In genomic region chr9:58280259-58281109, GRCm38 (mm10) we compare ENCODE assay signal across 7 mouse cellular contexts. TPM values are rescaled to one million over a fixed set of nuclear protein-coding genes. Genes with fewer than 3 reads are reported as not detected.
DNase-seq lines count a peak whose midpoint lies in the region; TF ChIP-seq lines count a peak whose summit lies in the region.

No protein-coding gene starts in this region.

- intact Hi-C loops in gastrocnemius, adult 2 months (cut with DNase I), result loop anchor here (2.0 kb wide), 2 partner anchors 34 to 54 kb away; no protein-coding TSS in a partner anchor

- peak; percentile 98 for DNase-seq in ZHBTc4 (ENCODE audit: low read depth, low spot score)
- DNase-seq in cerebellum, postnatal 10 days, result peak; percentile 85 to 96
- no peak for DNase-seq in gastrocnemius, adult 2 months
- DNase-seq in hindlimb bud, embryonic 11.5 days (ENCODE audit: extremely low spot score, low read depth, low spot score), result peak; percentile 95
- DNase-seq in left cerebral cortex, adult 11 months (ENCODE audit: low spot score), result peak; percentile 57
- peak; percentile 61 to 80 for DNase-seq in lung, postnatal 4 days
- peak; percentile 68 to 73 for DNase-seq in right cerebral cortex, postnatal 10 days (ENCODE audit: low spot score in 2 of 2)

- peak overlapping the region; percentile 29 for H3K4me3 ChIP-seq in gastrocnemius, adult 2 months

- peak; percentile 85 for TF ChIP-seq CTCF in gastrocnemius, adult 2 months (IDR thresholded peaks at IDR 0.05)

- H3K27ac ChIP-seq in gastrocnemius, adult 2 months, result no peak overlapping the region

RNA-seq across cellular contexts. Expression of gene Stoml1, which starts 27.5 kb away (rescaled TPM):
- total RNA-seq in gastrocnemius, adult 2 months (2021), result 1 to 10 TPM; 6.8 to 7.3 TPM

RNA-seq across cellular contexts. Expression of gene Pml, which starts 30.9 kb away (rescaled TPM):
- total RNA-seq in gastrocnemius, adult 2 months (2021), result 1 to 10 TPM; 4.1 to 4.5 TPM

RNA-seq across cellular contexts. Expression of gene Loxl1, which starts 32.5 kb away (rescaled TPM):
- 10 to 100 TPM; 10.6 to 17.9 TPM for total RNA-seq in gastrocnemius, adult 2 months (2021)
